Comparison of ENCODE assay signal across 8 mouse cellular contexts in the genomic region with DNA sequence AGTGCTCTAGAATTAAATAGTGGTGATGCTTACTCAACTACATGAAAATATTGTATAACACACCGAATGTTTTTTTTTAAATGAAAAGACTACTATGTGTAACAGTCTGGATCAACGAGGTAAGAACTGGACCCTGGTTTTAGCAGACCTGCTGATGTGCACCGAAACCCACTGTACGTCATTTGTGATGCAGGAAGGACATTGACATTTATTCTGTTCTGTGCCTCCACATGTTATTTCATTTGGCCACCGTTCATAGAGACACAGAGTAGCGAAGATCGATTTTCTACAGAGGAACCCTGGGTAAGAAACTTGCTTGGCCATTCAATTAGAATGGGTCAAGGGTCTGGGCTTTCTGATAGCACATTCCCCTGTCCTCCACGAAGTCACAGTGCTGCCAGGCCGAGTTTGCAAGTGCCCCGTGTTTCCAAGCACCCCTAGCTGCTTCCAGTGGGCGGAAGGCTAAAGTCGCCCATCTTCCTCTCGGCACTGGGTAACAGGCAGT. TPM values are rescaled to one million over a fixed set of nuclear protein-coding genes. Genes with fewer than 3 reads are reported as not detected.
DNase-seq lines count a peak whose midpoint lies in the region; ATAC-seq and TF ChIP-seq lines count a peak whose summit lies in the region.

No protein-coding gene starts in this region.

- TF ChIP-seq CTCF in cerebellum, adult 2 months (IDR thresholded peaks at IDR 0.05; ENCODE audit: borderline replicate concordance, insufficient read depth, low read depth, low read length), result no peak
- no peak for TF ChIP-seq CTCF in spleen, adult 2 months (IDR thresholded peaks at IDR 0.05; ENCODE audit: extremely low read depth, insufficient read depth, insufficient read length, insufficient replicate concordance)

- peak overlapping the region; percentile 90 for H3K4me2 ChIP-seq in limb, embryonic 14.5 days (replicated peaks; ENCODE audit: low read depth, low read length, severe bottlenecking)
- H3K4me2 ChIP-seq in stomach, embryonic 15.5 days, result peak overlapping the region; percentile 86

- no peak for DNase-seq in cerebellum, adult 2 months
- no peak for DNase-seq in cerebellum, adult 9-10 months
- no peak for DNase-seq in spleen, adult 2 months (ENCODE audit: low read depth in 1 of 2, low spot score in 2 of 2)
- DNase-seq in spleen, postnatal 14 days (ENCODE audit: low spot score in 2 of 2), result no peak
- DNase-seq in limb, embryonic 14.5 days (ENCODE audit: low spot score), result no peak
- no peak for DNase-seq in urinary bladder, postnatal 4 days (ENCODE audit: low spot score in 2 of 2)
- DNase-seq in right cerebral cortex, postnatal 4 days, result no peak

- H3K4me1 ChIP-seq in cerebellum, adult 2 months (ENCODE audit: control insufficient read depth, insufficient read depth, low read length), result peaks cover 11% of the 10 kb centered on the region
- H3K4me1 ChIP-seq in spleen, adult 2 months (ENCODE audit: control insufficient read depth, insufficient read depth, insufficient read length), result peaks cover 8% of the 10 kb centered on the region; the same call in 1 of the 2 replicates
- H3K4me1 ChIP-seq in limb, embryonic 14.5 days (ENCODE audit: control insufficient read depth, insufficient read depth, low read length), result peaks cover 29% of the 10 kb centered on the region
- H3K4me1 ChIP-seq in stomach, embryonic 15.5 days, result peaks cover 23% of the 10 kb centered on the region

- H3K4me3 ChIP-seq in cerebellum, adult 2 months (replicated peaks; ENCODE audit: insufficient read depth, low read depth, low read length), result peak overlapping the region; percentile 78
- peak overlapping the region; percentile 66 for H3K4me3 ChIP-seq in spleen, adult 2 months (ENCODE audit: extremely low read depth, insufficient read depth, insufficient read length)
- peak overlapping the region; percentile 68 for H3K4me3 ChIP-seq in limb, embryonic 14.5 days (replicated peaks; ENCODE audit: low read length)
- H3K4me3 ChIP-seq in stomach, embryonic 15.5 days (replicated peaks), result peak overlapping the region; percentile 68

- no peaks in the 10 kb centered on the region for H3K9me3 ChIP-seq in limb, embryonic 14.5 days (ENCODE audit: control insufficient read depth, low read length)
- no peaks in the 10 kb centered on the region for H3K9me3 ChIP-seq in stomach, embryonic 15.5 days

- peak overlapping the region; percentile 78 for H3K9ac ChIP-seq in limb, embryonic 14.5 days (ENCODE audit: low read depth, low read length, severe bottlenecking)
- peak overlapping the region; percentile 56 for H3K9ac ChIP-seq in stomach, embryonic 15.5 days

- WGBS in cerebellum, adult 2 months, result 10% methylated on average over 13 of the region's 13 CpGs
- 13% methylated on average over 13 of the region's 13 CpGs for WGBS in spleen, adult 2 months
- 8% methylated on average over 13 of the region's 13 CpGs for WGBS in limb, embryonic 14.5 days
- WGBS in stomach, embryonic 15.5 days, result 8% methylated on average over 13 of the region's 13 CpGs

- no peak for ATAC-seq in limb, embryonic 14.5 days (ENCODE audit: low FRiP score, low read depth)
- no peak for ATAC-seq in stomach, embryonic 15.5 days (ENCODE audit: insufficient read depth, low FRiP score, low read depth)

- H3K27ac ChIP-seq in cerebellum, adult 2 months (ENCODE audit: insufficient read depth, low read length), result peak overlapping the region; percentile 48
- peak overlapping the region; percentile 90 for H3K27ac ChIP-seq in spleen, adult 2 months (ENCODE audit: insufficient read depth, low read length)
- peak overlapping the region; percentile 96 for H3K27ac ChIP-seq in limb, embryonic 14.5 days (replicated peaks; ENCODE audit: low read depth, low read length)
- peak overlapping the region; percentile 99 for H3K27ac ChIP-seq in stomach, embryonic 15.5 days

- H3K36me3 ChIP-seq in spleen, adult 2 months (ENCODE audit: control insufficient read depth, insufficient read depth, low read length), result peaks cover 16% of the 10 kb centered on the region
- H3K36me3 ChIP-seq in limb, embryonic 14.5 days (ENCODE audit: control insufficient read depth, insufficient read depth, low read length), result peaks cover 28% of the 10 kb centered on the region
- peaks cover 12% of the 10 kb centered on the region for H3K36me3 ChIP-seq in stomach, embryonic 15.5 days

- no peaks in the 10 kb centered on the region for H3K27me3 ChIP-seq in cerebellum, adult 2 months (ENCODE audit: control insufficient read depth, insufficient read depth, low read length)
- no peaks in the 10 kb centered on the region for H3K27me3 ChIP-seq in spleen, adult 2 months (ENCODE audit: control insufficient read depth, insufficient read depth, low read length)
- no peaks in the 10 kb centered on the region for H3K27me3 ChIP-seq in limb, embryonic 14.5 days (ENCODE audit: control insufficient read depth, insufficient read depth, low read length)
- H3K27me3 ChIP-seq in stomach, embryonic 15.5 days (replicated peaks), result no peaks in the 10 kb centered on the region

- TF ChIP-seq POLR2A in cerebellum, adult 2 months (IDR thresholded peaks at IDR 0.05; ENCODE audit: borderline replicate concordance, insufficient read depth, low read length), result no peak
- no peak for TF ChIP-seq POLR2A in spleen, adult 2 months (IDR thresholded peaks at IDR 0.05; ENCODE audit: low read depth, low read length)
- no peak for TF ChIP-seq POLR2A in limb, embryonic 14.5 days (IDR thresholded peaks at IDR 0.05; ENCODE audit: borderline replicate concordance, extremely low read depth, insufficient read depth, insufficient read length)

RNA-seq across cellular contexts. Expression of a gene that starts 4.8 kb away (rescaled TPM):
- 32.8 and 36.7 TPM in 2 replicates for polyA plus RNA-seq in cerebellum, adult 2 months (2012; rRNA removed)
- polyA plus RNA-seq in spleen, adult 2 months (2012; rRNA removed), result 8.3 and 13.0 TPM in 2 replicates
- 18.0 and 20.3 TPM in 2 replicates for polyA plus RNA-seq in limb, embryonic 14.5 days (2012; rRNA removed)
- polyA plus RNA-seq in limb, embryonic 14.5 days (2014; fragmentation: Nextera tagmentation; extraction: Ambion mirVana), result 9.4 and 11.5 TPM in 2 replicates
- polyA plus RNA-seq in stomach, embryonic 15.5 days (2015; fragmentation: Nextera tagmentation; extraction: Ambion mirVana), result 8.8 and 10.1 TPM in 2 replicates

RNA-seq across cellular contexts. Expression of a gene that starts 4.9 kb away (rescaled TPM):
- polyA plus RNA-seq in cerebellum, adult 2 months (2012; rRNA removed), result 257 and 289 TPM in 2 replicates
- polyA plus RNA-seq in spleen, adult 2 months (2012; rRNA removed), result 535 and 627 TPM in 2 replicates
- polyA plus RNA-seq in limb, embryonic 14.5 days (2012; rRNA removed), result 1,366 and 1,484 TPM in 2 replicates
- 237 and 247 TPM in 2 replicates for polyA plus RNA-seq in limb, embryonic 14.5 days (2014; fragmentation: Nextera tagmentation; extraction: Ambion mirVana)
- 152 and 172 TPM in 2 replicates for polyA plus RNA-seq in stomach, embryonic 15.5 days (2015; fragmentation: Nextera tagmentation; extraction: Ambion mirVana)

RNA-seq across cellular contexts. Expression of a gene that starts 15.6 kb away (rescaled TPM):
- 51.3 and 55.0 TPM in 2 replicates for polyA plus RNA-seq in cerebellum, adult 2 months (2012; rRNA removed)
- polyA plus RNA-seq in spleen, adult 2 months (2012; rRNA removed), result 24.7 and 28.0 TPM in 2 replicates
- polyA plus RNA-seq in limb, embryonic 14.5 days (2012; rRNA removed), result 26.0 and 40.6 TPM in 2 replicates
- 16.8 and 20.4 TPM in 2 replicates for polyA plus RNA-seq in limb, embryonic 14.5 days (2014; fragmentation: Nextera tagmentation; extraction: Ambion mirVana)
- 16.9 and 18.2 TPM in 2 replicates for polyA plus RNA-seq in stomach, embryonic 15.5 days (2015; fragmentation: Nextera tagmentation; extraction: Ambion mirVana)

Comparison
In these comparisons a context has a peak if more than half of its experiments do, and no peak if none do; other contexts are left out.
1. H3K27ac ChIP-seq: peak in every context shown above with its lines; median percentile 99 in stomach, embryonic 15.5 days; 96 in limb, embryonic 14.5 days; 90 in spleen, adult 2 months; 48 in cerebellum, adult 2 months.